Mouse (Mus musculus): ENCODE measurements around the gene Vwa2. TPM values are rescaled to one million over a fixed set of nuclear protein-coding genes. Genes with fewer than 3 reads are reported as not detected.

Vwa2 gene
- polyA plus RNA-seq, 1 experiment from 2014 or later: 0.11 TPM

GRCm38 (mm10) chr19:56937911-56938310 is 63.9 kb downstream of the Vwa2 start:
- 74% methylated on average over 5 of the region's 5 CpGs for WGBS (ENCODE audit: insufficient replicate concordance)
- Histone ChIP-seq H3K9me3 (replicated peaks) (no peaks in the 10 kb centered on the region), H3K27ac (no peak overlapping the region), H3K4me2 (no peak overlapping the region), H3K27me3 (replicated peaks) (no peaks in the 10 kb centered on the region), H3K9ac (no peak overlapping the region), H3K4me3 (no peak overlapping the region), H3K4me1 (no peaks in the 10 kb centered on the region), H3K36me3 (no peaks in the 10 kb centered on the region)
- ATAC-seq: no peak

- no peak overlapping the region for H3K27ac ChIP-seq
- ATAC-seq: no peak
- WGBS (ENCODE audit: insufficient replicate concordance): 54% methylated on average over 9 of the region's 9 CpGs
Measured at GRCm38 (mm10) chr19:56939826-56940225, 65.8 kb downstream of the Vwa2 start.

GRCm38 (mm10) chr19:56940507-56940906 is 66.5 kb downstream of the Vwa2 start:
- Histone ChIP-seq H3K4me2 (no peak overlapping the region), H3K9ac (no peak overlapping the region), H3K27me3 (replicated peaks) (no peaks in the 10 kb centered on the region), H3K9me3 (replicated peaks) (no peaks in the 10 kb centered on the region), H3K27ac (no peak overlapping the region), H3K36me3 (no peaks in the 10 kb centered on the region), H3K4me1 (no peaks in the 10 kb centered on the region), H3K4me3 (no peak overlapping the region)
- 75% methylated on average over 11 of the region's 11 CpGs for WGBS (ENCODE audit: insufficient replicate concordance)
- no peak for ATAC-seq

More at GRCm38 (mm10) chr19:56939826-56940225, 65.8 kb downstream of the Vwa2 start:
- Histone ChIP-seq H3K4me3 (no peak overlapping the region), H3K36me3 (no peaks in the 10 kb centered on the region), H3K4me1 (no peaks in the 10 kb centered on the region), H3K4me2 (no peak overlapping the region), H3K9me3 (replicated peaks) (no peaks in the 10 kb centered on the region), H3K9ac (no peak overlapping the region), H3K27me3 (replicated peaks) (no peaks in the 10 kb centered on the region)

GRCm38 (mm10) chr19:56942216-56942615 is 68.2 kb downstream of the Vwa2 start:
- no peak for ATAC-seq
- Histone ChIP-seq H3K27ac (no peak overlapping the region), H3K9me3 (replicated peaks) (no peaks in the 10 kb centered on the region), H3K4me2 (no peak overlapping the region), H3K27me3 (replicated peaks) (no peaks in the 10 kb centered on the region), H3K4me3 (no peak overlapping the region), H3K4me1 (no peaks in the 10 kb centered on the region), H3K9ac (no peak overlapping the region), H3K36me3 (no peaks in the 10 kb centered on the region)
- WGBS (ENCODE audit: insufficient replicate concordance): 69% methylated on average over 7 of the region's 7 CpGs

- Histone ChIP-seq H3K27ac (no peak overlapping the region), H3K4me2 (no peak overlapping the region), H3K9ac (no peak overlapping the region), H3K27me3 (replicated peaks) (no peaks in the 10 kb centered on the region), H3K4me1 (no peaks in the 10 kb centered on the region), H3K36me3 (no peaks in the 10 kb centered on the region), H3K4me3 (no peak overlapping the region), H3K9me3 (replicated peaks) (no peaks in the 10 kb centered on the region)
- 54% methylated on average over 9 of the region's 9 CpGs for whole genome bisulfite sequencing (ENCODE audit: insufficient replicate concordance)
- ATAC-seq: no peak
Measured at GRCm38 (mm10) chr19:56944211-56944610, 70.2 kb downstream of the Vwa2 start.

- no peak overlapping the region for H3K27ac ChIP-seq
- ATAC-seq: no peak
Measured at GRCm38 (mm10) chr19:56944826-56945225, 70.8 kb downstream of the Vwa2 start.

GRCm38 (mm10) chr19:56945621-56946020 is 71.6 kb downstream of the Vwa2 start:
- H3K36me3 ChIP-seq: no peaks in the 10 kb centered on the region

More at GRCm38 (mm10) chr19:56944826-56945225, 70.8 kb downstream of the Vwa2 start:
- no peaks in the 10 kb centered on the region for H3K27me3 ChIP-seq (replicated peaks)
- no peak overlapping the region for H3K4me2 ChIP-seq
- no peaks in the 10 kb centered on the region for H3K36me3 ChIP-seq
- WGBS (ENCODE audit: insufficient replicate concordance): 88% methylated on average over 3 of the region's 3 CpGs
- no peak overlapping the region for H3K4me3 ChIP-seq
- no peak overlapping the region for H3K9ac ChIP-seq
- no peaks in the 10 kb centered on the region for H3K4me1 ChIP-seq
- no peaks in the 10 kb centered on the region for H3K9me3 ChIP-seq (replicated peaks)

GRCm38 (mm10) chr19:56946277-56946676 is 72.2 kb downstream of the Vwa2 start:
- WGBS (ENCODE audit: insufficient replicate concordance): 70% methylated on average over 7 of the region's 7 CpGs
- Histone ChIP-seq H3K9me3 (replicated peaks) (no peaks in the 10 kb centered on the region), H3K36me3 (no peaks in the 10 kb centered on the region), H3K27ac (no peak overlapping the region), H3K9ac (no peak overlapping the region), H3K4me1 (no peaks in the 10 kb centered on the region), H3K27me3 (replicated peaks) (no peaks in the 10 kb centered on the region), H3K4me2 (no peak overlapping the region), H3K4me3 (no peak overlapping the region)
- no peak for ATAC-seq

More at GRCm38 (mm10) chr19:56945621-56946020, 71.6 kb downstream of the Vwa2 start:
- no peak for ATAC-seq
- 65% methylated on average over 2 of the region's 2 CpGs for WGBS (ENCODE audit: insufficient replicate concordance)
- H3K4me3 ChIP-seq: no peak overlapping the region
- H3K9me3 ChIP-seq (replicated peaks): no peaks in the 10 kb centered on the region
- H3K4me2 ChIP-seq: no peak overlapping the region
- H3K27ac ChIP-seq: no peak overlapping the region
- no peak overlapping the region for H3K9ac ChIP-seq
- no peaks in the 10 kb centered on the region for H3K4me1 ChIP-seq
- no peaks in the 10 kb centered on the region for H3K27me3 ChIP-seq (replicated peaks)

- no peak overlapping the region for H3K27ac ChIP-seq
Measured at GRCm38 (mm10) chr19:56946727-56947126, 72.7 kb downstream of the Vwa2 start.

GRCm38 (mm10) chr19:56947971-56948610 is 74.0 kb downstream of the Vwa2 start:
- Histone ChIP-seq H3K4me2 (no peak overlapping the region), H3K9me3 (replicated peaks) (no peaks in the 10 kb centered on the region), H3K27ac (no peak overlapping the region), H3K9ac (no peak overlapping the region), H3K36me3 (no peaks in the 10 kb centered on the region), H3K27me3 (replicated peaks) (no peaks in the 10 kb centered on the region), H3K4me1 (no peaks in the 10 kb centered on the region), H3K4me3 (no peak overlapping the region)
- WGBS (ENCODE audit: insufficient replicate concordance): 54% methylated on average over 6 of the region's 6 CpGs
- no peak for ATAC-seq

More at GRCm38 (mm10) chr19:56946727-56947126, 72.7 kb downstream of the Vwa2 start:
- 75% methylated on average over 3 of the region's 3 CpGs for whole genome bisulfite sequencing (ENCODE audit: insufficient replicate concordance)
- H3K27me3 ChIP-seq (replicated peaks): no peaks in the 10 kb centered on the region
- H3K9ac ChIP-seq: no peak overlapping the region
- no peak overlapping the region for H3K4me2 ChIP-seq
- no peak overlapping the region for H3K4me3 ChIP-seq
- H3K36me3 ChIP-seq: no peaks in the 10 kb centered on the region
- ATAC-seq: no peak
- no peaks in the 10 kb centered on the region for H3K9me3 ChIP-seq (replicated peaks)
- H3K4me1 ChIP-seq: no peaks in the 10 kb centered on the region

GRCm38 (mm10) chr19:56949868-56950267 is 75.8 kb downstream of the Vwa2 start:
- no peaks in the 10 kb centered on the region for H3K27me3 ChIP-seq (replicated peaks)
- no peaks in the 10 kb centered on the region for H3K9me3 ChIP-seq (replicated peaks)
- no peak overlapping the region for H3K4me3 ChIP-seq
- H3K36me3 ChIP-seq: no peaks in the 10 kb centered on the region
- no peak overlapping the region for H3K4me2 ChIP-seq
- WGBS (ENCODE audit: insufficient replicate concordance): 63% methylated on average over 8 of the region's 8 CpGs
- H3K27ac ChIP-seq: no peak overlapping the region
- H3K4me1 ChIP-seq: no peaks in the 10 kb centered on the region
- no peak for ATAC-seq
- no peak overlapping the region for H3K9ac ChIP-seq

- Histone ChIP-seq H3K9ac (no peak overlapping the region), H3K27me3 (replicated peaks) (no peaks in the 10 kb centered on the region), H3K9me3 (replicated peaks) (no peaks in the 10 kb centered on the region), H3K4me1 (no peaks in the 10 kb centered on the region), H3K27ac (no peak overlapping the region), H3K36me3 (no peaks in the 10 kb centered on the region), H3K4me2 (no peak overlapping the region), H3K4me3 (no peak overlapping the region)
- 78% methylated on average over 7 of the region's 7 CpGs for WGBS (ENCODE audit: insufficient replicate concordance)
- no peak for ATAC-seq
Measured at GRCm38 (mm10) chr19:56950818-56951217, 76.8 kb downstream of the Vwa2 start.

- no peak overlapping the region for H3K27ac ChIP-seq
- ATAC-seq: no peak
- no peaks in the 10 kb centered on the region for H3K4me1 ChIP-seq
Measured at GRCm38 (mm10) chr19:56953856-56954255, 79.8 kb downstream of the Vwa2 start.

More at GRCm38 (mm10) chr19:56953856-56954255, 79.8 kb downstream of the Vwa2 start:
- H3K9ac ChIP-seq: no peak overlapping the region
- H3K36me3 ChIP-seq: no peaks in the 10 kb centered on the region
- H3K4me2 ChIP-seq: no peak overlapping the region
- H3K9me3 ChIP-seq (replicated peaks): no peaks in the 10 kb centered on the region
- no peak overlapping the region for H3K4me3 ChIP-seq
- WGBS (ENCODE audit: insufficient replicate concordance): 55% methylated on average over 4 of the region's 4 CpGs
- no peaks in the 10 kb centered on the region for H3K27me3 ChIP-seq (replicated peaks)

Measured in liver, embryonic 12.5 days (tissue).